Mouse (Mus musculus) left cerebral cortex, postnatal 14 days (tissue): Measurements from ENCODE around the gene Kirrel3. TPM values are rescaled to one million over a fixed set of nuclear protein-coding genes. Genes with fewer than 3 reads are reported as not detected.

ENCODE experiments used
- DNase-seq, 2 experiments: peaks; one replicate each; pipeline ENCODE4 v3.0.0; 2021 to 2022; ENCODE audit warnings: low spot score in 2 of 2, mixed read lengths in 1 of 2
- intact Hi-C: fragments of 180-260 bp; cut with DNase I; formaldehyde crosslinking; loops from one replicate; pipeline ENCODE4 v1.15.1; 2025
- total RNA-seq, 2 experiments: library from RNA; stranded (reverse); gene quantifications; 2 replicates each; pipeline ENCODE4 v1.2.3; 2021

The Kirrel3 gene
- total RNA-seq, 2 experiments from 2014 or later = 72.5 to 75.9 TPM

GRCm38 (mm10) chr9:34582496-34582895, 96.8 kb downstream of the Kirrel3 start:
- DNase-seq = no peak
- intact Hi-C loops = no loop called here

DNA sequence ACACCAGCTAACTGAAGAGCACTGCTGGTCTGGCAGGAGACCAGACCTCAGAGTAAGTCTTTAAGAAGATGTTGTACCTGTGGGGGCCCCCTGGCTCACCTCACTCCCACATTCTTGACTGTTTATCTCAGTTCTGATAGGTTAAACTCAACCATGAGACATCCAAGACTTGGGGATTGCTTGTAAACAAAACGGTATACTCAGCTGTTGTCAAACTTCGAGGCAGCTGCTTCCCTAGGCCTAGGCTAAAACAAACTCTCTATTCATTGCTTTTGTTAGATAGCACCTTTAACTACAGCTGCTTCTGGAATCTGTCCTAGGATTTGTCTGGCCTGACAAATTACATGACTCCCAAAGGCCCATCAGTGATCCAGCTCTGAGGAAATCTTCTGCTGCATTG, 99.8 kb downstream of the Kirrel3 start:
- no peak for DNase-seq
- intact Hi-C loops = no loop called here

GRCm38 (mm10) chr9:34586080-34586479, 100.4 kb downstream of the Kirrel3 start:
- DNase-seq = no peak
- intact Hi-C loops = no loop called here

DNA sequence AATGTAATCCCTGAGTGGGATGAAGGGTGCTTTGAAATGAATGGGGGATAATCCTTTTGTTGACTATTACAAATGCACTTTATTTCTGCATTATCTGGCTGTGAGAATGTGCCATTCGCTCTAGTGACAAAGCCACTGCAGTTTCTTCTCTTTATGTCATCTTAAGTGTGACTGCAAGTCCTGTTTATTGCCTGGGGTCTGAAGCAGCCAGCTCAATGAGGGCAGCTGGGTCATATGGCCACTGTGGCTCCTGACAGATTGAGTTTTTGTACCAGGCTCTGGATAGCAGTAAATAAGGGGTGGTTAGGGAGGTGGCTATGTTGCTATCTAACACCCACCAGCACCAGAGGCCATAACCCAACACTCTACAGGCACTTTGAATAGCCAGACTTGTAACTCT, 104.1 kb downstream of the Kirrel3 start:
- intact Hi-C loops = no loop called here
- no peak for DNase-seq

GRCm38 (mm10) chr9:34592073-34592610, 106.4 kb downstream of the Kirrel3 start:
- intact Hi-C loops = no loop called here
- no peak for DNase-seq

- no peak for DNase-seq
- intact Hi-C loops = no loop called here
These were observed 108.2 kb downstream of the Kirrel3 start for GRCm38 (mm10) chr9:34593889-34594288.

GRCm38 (mm10) chr9:34600326-34600725, 114.6 kb downstream of the Kirrel3 start:
- no peak for DNase-seq
- intact Hi-C loops = no loop called here

DNA sequence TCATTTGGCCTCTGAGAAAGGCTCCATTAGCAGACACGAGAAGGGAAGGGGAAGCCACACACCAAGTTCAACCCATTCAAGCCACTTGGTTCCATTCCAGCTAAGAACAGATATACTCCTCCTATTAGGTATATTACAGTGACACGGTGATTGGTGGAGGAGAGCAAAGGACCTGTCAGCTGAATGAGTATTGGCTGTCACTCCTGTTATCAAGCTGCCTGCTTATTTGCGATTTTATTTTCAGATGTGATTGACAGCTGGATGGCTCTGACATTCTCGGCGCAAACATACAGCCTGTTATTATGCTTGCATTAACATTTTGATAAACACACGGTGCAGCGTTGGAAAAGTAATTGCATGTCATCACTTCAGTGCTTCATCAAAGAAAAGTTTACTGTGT, 118.1 kb downstream of the Kirrel3 start:
- intact Hi-C loops = no loop called here
- no peak for DNase-seq

- no peak for DNase-seq
- intact Hi-C loops = no loop called here
These were observed 119.2 kb downstream of the Kirrel3 start for GRCm38 (mm10) chr9:34604931-34605330.

DNA sequence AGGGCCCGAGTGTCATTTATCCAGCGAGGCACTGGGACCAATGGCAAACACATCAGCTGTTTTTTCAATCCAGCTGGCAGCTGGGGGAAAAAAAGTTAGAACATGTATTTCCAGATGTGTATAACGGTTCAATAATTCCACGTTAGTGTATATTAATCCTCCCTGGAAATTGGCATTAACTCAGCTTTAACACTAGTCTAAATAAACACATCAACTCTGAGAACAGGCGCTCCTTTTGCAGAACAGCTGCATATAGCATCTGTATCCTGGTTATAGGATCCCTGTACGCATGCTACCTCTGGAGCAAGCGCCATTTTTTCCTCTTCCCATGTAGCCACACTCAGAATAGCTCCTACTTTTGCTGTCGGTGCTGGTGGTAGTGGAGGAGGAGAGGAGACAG, 119.8 kb downstream of the Kirrel3 start:
- DNase-seq = no peak
- intact Hi-C loops = no loop called here

DNA sequence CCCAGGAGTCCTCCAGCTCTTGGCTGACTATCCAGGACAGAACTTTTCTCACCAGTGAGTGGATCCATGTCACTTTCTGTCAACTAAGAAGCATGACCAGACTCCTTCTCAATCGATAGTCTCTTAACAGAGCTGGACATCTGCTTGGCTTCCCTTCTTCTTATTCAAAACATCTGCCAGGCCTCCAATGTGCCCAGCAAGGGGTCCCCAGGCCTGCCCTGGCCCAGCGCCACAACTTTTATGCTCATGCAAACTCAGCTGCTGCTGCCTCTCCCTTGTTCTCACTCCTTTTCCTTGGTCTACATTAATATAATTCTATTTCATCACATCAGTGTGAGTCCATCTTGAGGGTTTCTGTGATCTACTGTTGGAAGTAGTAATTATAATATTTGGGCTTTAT, 122.3 kb downstream of the Kirrel3 start:
- intact Hi-C loops = no loop called here
- DNase-seq = no peak

DNA sequence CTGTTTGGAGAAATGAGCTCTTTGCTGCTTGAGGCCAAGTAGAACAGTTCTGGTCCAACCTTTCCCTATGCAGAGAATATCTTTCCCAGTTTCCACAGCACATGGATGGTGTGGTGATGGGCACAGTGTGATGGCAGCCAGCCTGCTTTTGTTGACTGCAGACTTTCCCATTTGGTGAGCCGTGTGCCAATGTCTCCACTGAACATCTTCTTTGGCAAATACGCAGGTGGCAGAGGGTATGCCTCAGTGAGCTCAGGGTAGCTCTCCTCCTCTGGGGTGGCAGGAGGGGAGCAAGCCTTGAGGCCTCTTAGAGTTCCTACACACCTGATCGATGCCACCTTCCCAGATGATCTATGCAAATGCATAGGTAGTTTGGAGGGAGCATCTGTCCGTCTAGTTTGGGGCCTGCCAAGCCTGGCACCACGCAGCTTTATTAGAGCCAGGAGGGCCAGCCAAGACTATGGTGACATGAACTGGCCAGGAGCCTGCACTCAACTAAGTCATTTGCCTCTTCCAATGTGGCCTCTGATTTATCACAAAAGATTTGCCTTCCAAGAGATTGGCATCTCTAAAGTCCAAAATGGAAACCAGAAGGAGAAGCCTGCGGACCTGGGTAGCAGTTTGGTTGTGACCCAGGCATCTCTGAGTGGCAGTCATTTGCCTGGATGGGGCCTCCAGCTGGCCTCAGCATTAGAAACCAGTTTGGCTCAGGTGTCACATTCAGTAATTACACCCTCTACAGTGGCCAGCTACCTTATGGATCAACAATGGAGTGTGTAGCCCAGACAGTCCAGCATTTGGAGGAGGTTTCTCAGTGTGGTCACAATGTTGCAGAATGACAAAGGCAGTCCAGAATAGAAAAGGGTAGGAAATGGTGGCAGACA, 127.4 kb downstream of the Kirrel3 start:
- no peak for DNase-seq
- intact Hi-C loops = no loop called here

DNA sequence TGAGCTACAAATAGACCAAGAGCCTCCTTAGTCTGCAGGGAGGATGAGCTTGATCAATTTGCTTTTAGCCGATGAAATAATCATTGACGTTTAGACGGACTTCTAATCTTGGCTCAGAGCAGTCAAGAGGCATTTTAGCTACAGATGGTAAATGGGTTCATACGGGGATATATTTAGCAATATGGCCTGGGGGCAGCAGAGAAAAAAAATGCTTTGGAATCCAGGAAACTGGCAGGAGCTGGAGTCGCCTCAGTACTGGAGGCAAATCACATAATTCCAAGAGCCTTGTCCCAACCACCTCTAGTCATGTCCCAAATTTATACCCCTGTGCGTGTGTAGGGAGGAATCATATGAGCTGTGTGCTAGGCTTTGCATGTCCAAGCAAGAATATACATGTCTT, 132.4 kb downstream of the Kirrel3 start:
- no peak for DNase-seq
- intact Hi-C loops = no loop called here

GRCm38 (mm10) chr9:34619913-34620312, 134.2 kb downstream of the Kirrel3 start:
- DNase-seq = no peak
- intact Hi-C loops = no loop called here

DNA sequence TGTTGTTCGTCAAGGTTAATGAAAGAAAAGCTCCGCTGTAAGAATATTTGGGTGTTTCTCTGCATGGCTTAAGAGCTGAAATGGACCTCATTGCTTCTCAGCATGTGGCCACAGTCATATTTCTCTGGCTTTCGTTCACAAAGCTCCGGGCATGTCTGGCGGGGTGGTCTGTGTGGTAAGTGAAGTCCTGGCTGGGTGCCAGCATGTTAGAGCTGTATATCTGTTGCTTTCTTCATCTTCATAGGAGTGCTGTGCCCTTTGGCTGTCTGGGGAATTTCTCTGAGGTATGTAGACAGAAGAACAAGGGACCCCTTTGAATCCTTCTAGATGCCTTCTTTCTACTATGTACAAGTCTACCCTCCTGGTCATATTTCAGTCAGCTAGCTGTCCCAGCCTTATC, 137.8 kb downstream of the Kirrel3 start:
- intact Hi-C loops = no loop called here
- no peak for DNase-seq

DNA sequence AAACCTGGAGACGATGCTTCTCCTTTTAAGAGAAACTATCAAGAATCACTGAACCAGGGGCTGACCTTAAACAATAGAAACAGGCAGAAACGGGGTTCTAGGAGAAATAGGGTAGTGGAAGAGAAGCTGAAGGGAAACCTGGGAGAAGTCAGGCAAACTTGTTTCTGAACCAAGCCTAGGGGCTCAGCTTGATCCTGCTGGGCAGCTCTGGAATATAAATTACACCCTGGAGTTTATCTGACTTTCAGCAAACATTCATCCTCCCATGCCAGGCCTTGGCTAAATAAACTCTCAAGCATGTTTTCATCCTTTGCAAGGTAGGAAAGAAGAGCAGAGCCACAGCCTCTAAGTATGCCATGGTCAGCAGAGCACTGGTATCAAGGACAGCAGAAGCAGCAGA, 138.3 kb downstream of the Kirrel3 start:
- no peak for DNase-seq
- intact Hi-C loops = no loop called here

DNA sequence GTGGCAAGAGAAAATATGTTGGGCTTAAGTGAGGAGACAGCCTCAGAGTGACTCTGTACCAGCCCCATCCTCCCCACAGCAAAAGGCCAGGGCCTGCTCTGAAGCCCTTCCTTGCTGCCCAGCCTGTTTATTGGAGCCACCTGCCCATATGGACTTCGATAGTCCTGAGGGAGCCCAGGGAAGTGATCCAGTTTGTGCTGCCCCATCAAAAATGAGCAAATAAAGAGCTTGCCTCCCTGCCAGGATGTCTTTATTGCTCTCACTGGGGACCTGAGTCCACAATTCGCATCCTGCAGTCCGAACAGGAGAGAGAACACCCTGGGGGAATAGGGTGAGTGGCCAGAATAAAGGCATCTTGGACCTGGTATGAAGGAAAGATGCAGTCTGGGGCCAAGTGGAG, 143.1 kb downstream of the Kirrel3 start:
- no peak for DNase-seq
- intact Hi-C loops = no loop called here

- intact Hi-C loops = no loop called here
- no peak for DNase-seq
These were observed 150.0 kb downstream of the Kirrel3 start for GRCm38 (mm10) chr9:34635696-34636095.

DNA sequence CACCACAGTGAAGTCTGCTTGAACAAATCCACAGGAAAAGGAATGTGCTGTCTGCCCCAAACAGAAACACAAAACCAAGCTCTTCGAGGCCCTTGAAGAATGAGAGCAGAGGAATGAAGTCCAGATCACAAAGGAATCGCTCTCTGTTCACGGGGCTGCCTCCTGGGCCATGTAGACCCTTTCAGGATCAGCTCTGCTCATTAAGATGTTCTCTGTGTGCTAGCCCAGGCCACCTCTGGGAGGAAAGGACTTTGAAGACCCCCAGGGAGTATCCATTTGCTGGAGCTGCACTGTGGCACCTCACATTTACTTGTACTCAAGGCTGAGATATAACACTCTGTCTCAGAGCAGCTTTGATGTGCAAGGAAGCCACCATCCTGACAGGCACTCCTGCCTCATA, 158.2 kb downstream of the Kirrel3 start:
- intact Hi-C loops = no loop called here
- no peak for DNase-seq

- intact Hi-C loops = no loop called here
- DNase-seq = no peak
These were observed 158.7 kb downstream of the Kirrel3 start for GRCm38 (mm10) chr9:34644392-34644791.

DNA sequence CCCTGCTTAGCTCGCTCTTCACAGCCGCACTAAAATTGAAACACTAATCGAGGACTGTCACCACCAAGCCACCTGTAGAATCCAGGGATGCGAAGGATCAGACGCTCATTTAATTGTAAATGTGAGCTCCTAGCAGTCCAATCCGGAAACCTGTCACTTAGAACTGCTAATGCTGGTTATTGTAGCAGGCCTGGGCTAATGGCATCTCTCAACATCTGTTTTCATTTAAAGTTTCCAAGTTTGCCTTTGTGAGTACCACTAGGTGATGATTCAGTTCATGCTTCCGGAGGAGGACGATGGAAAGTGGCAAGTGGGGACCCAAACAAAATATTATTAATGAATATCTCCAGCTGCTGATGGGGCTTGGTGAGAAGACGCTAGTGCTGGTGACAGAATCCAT, 161.1 kb downstream of the Kirrel3 start:
- intact Hi-C loops = no loop called here

More for the DNA sequence above, 161.1 kb downstream of the Kirrel3 start:
- DNase-seq = no peak
